Mouse (Mus musculus): ENCODE data around the gene Rpp38.
A peak's percentile ranks its signal among the peaks of the same experiment; 100 is the strongest.

The Rpp38 gene

GRCm38 (mm10) chr2:3285181-3285530 lies 47.3 kb downstream of the Rpp38 start:
- DNase-seq = no peak

DNA sequence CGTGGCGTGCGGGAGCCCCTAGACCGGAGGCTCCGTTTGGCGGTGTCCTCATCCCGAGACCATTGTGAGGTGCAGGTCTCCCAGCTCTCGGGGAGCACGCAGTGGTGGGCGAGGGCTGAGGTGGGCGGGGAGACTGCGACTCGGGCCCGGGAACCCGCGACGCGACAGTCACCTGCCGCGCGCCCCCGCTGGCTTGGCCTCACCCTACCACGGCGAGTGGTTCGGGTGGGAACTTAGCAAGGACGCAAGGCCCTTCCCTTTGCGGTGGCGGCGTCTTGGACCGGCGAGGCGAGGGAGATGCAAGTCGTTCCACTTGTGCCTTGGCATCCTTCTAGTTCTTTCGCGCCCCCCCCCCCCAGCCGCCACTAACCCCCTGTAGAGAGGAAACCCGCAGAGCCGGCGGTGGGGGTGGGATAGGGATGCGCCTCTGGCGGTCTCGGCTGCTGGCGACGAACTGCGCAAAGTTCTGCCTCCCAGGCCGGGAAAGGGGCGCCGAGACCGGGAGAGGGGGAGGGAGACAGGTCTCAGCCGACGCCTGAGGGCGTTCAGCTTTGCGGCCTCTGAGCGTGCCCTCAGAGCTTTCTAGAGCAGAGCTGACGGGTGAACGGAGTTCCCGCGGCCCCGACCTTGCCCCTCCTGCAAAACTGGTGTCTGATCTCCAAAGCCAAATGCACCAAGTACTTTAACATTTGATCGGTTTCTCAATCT lies 47.8 kb downstream of the Rpp38 start:
- peak; percentile 20 for DNase-seq

DNA sequence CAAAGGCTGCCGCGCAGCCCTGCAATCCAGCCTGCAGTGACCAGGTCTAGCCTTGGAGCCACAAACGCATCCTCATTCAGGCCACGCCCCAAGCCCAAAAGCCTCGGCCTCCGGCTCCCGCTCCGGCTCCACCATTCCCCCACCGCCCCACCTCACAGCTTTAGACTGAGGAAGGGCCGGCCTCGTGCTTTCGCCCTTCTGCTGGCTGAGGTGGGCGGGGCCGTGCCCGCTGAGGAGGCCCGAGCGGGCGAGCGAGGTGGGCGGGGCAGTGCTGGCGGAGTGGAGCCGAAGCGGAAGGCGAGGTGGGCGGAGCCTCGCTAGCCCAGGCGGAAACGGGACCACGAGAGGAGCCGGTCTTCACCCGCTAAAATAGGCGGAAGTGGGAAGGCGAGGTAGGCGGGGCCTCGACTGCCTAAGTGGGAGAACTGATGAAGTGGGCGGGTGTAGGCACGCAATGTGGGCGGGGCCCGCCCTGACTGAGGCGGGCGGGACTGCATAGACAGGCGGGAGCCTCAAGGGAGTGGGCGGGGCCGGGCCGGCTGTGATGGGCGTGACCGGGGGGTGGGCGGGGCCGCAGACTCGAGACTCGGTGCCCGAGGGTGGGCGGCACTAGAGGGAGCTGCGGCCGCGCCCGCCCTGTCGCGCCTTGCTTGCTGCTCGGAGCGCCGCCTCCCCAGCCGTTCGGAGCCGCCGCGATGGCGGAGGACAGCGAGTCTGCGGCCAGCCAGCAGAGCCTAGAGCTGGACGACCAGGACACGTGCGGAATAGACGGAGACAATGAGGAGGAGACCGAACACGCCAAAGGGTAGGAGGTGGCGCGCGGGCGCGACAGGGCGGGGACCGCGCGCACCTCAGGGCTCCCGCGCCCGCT lies 48.6 kb downstream of the Rpp38 start, which contains the start of gene Nmt2:
Gene Nmt2 (plus strand): TSS at position 611 of the 871 bp plus-strand sequence.
- peak; percentile 100 for DNase-seq

DNA sequence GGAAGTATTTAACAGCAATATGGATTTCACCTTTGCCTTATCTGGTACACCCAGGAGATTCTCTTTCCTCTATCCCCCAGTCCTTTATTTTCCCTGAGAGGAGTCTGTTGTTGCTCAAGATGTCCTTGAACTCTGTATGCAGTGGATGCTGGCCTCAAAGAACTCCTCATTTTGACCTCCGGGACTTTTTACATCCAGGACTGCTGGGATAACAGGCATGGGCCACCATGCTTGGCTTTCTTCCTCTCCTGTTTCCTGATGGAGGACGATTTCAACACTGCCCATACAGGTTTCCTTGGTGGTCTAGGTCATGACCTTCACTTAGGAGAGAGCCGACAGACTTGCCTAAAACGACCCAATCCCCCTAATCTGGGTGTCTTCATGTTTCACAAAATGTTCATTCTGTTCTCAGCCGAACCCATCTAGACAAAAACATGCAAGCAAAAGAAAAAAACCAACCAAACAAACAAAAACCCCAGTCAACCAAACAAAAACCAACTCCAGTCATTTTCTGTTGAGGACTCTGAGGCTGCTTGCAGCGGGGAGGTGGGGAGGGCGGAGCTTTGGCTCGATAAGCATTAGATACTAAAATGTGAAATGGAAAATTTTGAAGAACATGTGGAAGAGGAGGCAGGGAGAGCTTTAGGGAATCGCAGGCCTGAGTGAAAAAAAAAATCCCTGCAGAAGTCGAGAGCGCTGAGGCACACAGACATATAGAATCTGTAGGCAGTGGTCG lies 49.4 kb downstream of the Rpp38 start:
- DNase-seq = peak; percentile 14

DNA sequence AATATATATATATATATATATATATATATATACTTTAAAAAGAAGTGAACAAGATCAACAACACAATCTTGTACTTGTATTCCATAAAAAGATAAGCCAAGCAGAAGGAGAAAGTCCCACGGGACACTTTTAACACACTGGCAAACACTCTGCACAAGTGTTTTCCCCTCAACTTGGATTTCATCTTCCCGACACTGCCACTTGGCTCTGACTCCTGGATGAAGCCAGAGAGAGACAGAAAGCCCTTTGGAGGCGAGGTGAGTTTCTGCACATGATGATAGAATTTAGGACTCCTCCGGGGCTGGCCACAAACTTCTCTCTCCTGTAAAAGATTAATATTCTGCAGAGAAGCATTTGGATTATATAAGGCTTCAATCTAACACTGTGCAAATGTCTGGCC lies 51.1 kb downstream of the Rpp38 start:
- no peak for DNase-seq

All from layer of hippocampus, adult 9-11 months (tissue).